Comparison of ENCODE assay signal across 16 mouse cellular contexts in the genomic region with DNA sequence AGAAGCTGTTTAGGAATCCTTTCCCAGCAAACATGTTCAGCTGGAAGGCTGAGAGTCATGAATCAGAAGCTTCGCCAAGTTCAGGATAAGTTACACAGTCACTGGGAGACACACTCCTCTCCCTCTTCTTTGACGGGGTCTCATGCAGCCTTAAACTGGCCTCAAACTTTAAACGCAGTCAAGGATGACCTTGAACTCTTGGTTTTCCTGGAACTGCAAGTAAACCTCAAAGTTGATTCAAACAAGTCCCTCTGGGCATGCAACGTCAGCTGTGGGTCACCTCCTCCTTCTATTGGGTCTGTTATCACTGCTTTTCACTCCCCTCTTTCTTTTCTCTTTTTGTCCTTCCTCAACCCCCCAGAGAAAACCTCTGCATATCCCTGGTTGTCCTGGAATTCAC.
"Had no signal": no experiment of that assay in that cellular context is flagged by ENCODE, and none has a peak within 500 bp of the region (broad histone marks: within the 10 kb centered on the region; RNA-seq: fewer than 3 reads in every experiment).

No protein-coding gene starts in this region.

- H3K27ac ChIP-seq: macrophage; midbrain, embryonic 12.5 days; midbrain, embryonic 15.5 days; neural tube, embryonic 12.5 days; neural tube, embryonic 15.5 days had no signal

- H3K9ac ChIP-seq: lung, embryonic 14.5 days; midbrain, embryonic 12.5 days; midbrain, embryonic 15.5 days; neural tube, embryonic 12.5 days; neural tube, embryonic 15.5 days; stomach, embryonic 15.5 days had no signal

- H3K4me2 ChIP-seq: lung, embryonic 14.5 days; midbrain, embryonic 12.5 days; midbrain, embryonic 15.5 days; neural tube, embryonic 12.5 days; neural tube, embryonic 15.5 days; stomach, embryonic 15.5 days had no signal

- H3K4me3 ChIP-seq: left cerebral cortex, adult 2 months; midbrain, embryonic 12.5 days; midbrain, embryonic 15.5 days; neural tube, embryonic 12.5 days; neural tube, embryonic 15.5 days; stomach, embryonic 15.5 days had no signal

- H3K27me3 ChIP-seq: midbrain, embryonic 12.5 days; midbrain, embryonic 15.5 days; neural tube, embryonic 12.5 days; neural tube, embryonic 15.5 days; stomach, embryonic 15.5 days had no signal

- ATAC-seq: lung, postnatal 0 days; midbrain, embryonic 15.5 days had no signal

- H3K9me3 ChIP-seq: midbrain, embryonic 12.5 days; midbrain, embryonic 15.5 days; neural tube, embryonic 12.5 days; neural tube, embryonic 15.5 days; stomach, embryonic 15.5 days had no signal

- DNase-seq: kidney, adult 8-10 months; kidney, postnatal 36 days; layer of hippocampus, postnatal 36 days; lung, embryonic 14.5 days; right cerebral cortex, adult 18-20 months; right cerebral cortex, postnatal 25 days; spleen, adult 18-20 months; thymus, postnatal 36 days had no signal
